Mouse (Mus musculus) liver, postnatal 0 days (tissue): ENCODE measurements at regions not wholly inside any gene's neighbourhood (a gene's known extent, or its start where the extent isn't known, plus 50 kb on each side); places are given as distances from the start of the nearest gene placed in this dataset.

Experiments used
- CTCF ChIP-seq: sonication (generic); IDR thresholded peaks from 2 replicates; pipeline ENCODE4 v1.5.1; 2016; ENCODE audit warnings: antibody characterized with exemption, low read depth
- EP300 ChIP-seq: IDR thresholded peaks from 2 replicates; pipeline ENCODE4 v1.6.1; 2016; ENCODE audit warnings: antibody characterized with exemption, low read depth, mild to moderate bottlenecking

DNA sequence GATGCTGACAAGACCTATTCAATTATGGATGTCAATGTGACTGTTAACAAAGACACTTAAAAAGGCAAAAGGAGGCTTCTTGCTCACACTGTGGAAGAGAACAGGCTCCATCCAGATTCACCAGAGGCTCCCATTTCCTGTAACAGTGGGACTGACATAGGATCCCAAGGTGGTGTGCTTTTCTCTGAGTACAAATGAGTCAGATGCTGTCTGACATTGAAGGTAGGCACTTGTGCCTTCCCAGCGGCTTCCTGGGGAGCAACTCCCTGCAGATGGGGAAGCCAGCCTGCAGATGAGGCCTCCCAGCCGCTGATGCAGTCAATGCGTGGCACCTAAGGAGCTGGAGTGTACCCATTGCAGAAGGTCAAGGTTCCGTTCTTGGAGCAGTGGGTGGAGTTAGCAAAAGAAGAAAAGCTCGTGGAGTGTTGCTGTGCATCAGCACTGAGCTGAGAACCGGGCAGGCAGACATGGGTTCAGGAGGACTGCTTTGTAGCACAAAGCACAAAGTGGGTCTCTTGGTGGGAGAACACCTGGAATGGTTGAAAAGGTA is 71.9 kb upstream of the Dhx40 start:
- TF ChIP-seq CTCF (no peak), EP300 (no peak)
